Mouse (Mus musculus) spleen, adult 2 months (tissue): ENCODE data around the gene Hecw2.

ENCODE experiments used
- CTCF ChIP-seq: fragments of 200-500 bp; IDR thresholded peaks from 2 replicates; pipeline ENCODE4 v1.5.1; 2011; ENCODE audit warnings: mild to moderate bottlenecking, inconsistent platforms; ENCODE audit not compliant: insufficient read depth, insufficient read length, insufficient replicate concordance; ENCODE audit errors: extremely low read depth
- POLR2A ChIP-seq: fragments of 200-500 bp; IDR thresholded peaks from 2 replicates; pipeline ENCODE4 v1.6.1; 2011; ENCODE audit warnings: low read depth, low read length, inconsistent platforms

GRCm38 (mm10) chr1:54193191-54193770, 1.7 kb downstream of the Hecw2 start:
- TF ChIP-seq POLR2A (no peak), CTCF (no peak)
